Mouse (Mus musculus) adrenal gland, postnatal 4 days (tissue): ENCODE results near the gene Axin1. TPM values are rescaled to one million over a fixed set of nuclear protein-coding genes. Genes with fewer than 3 reads are reported as not detected.
A peak's percentile ranks its signal among the peaks of the same experiment; 100 is the strongest.
"Not testable (repeated sequence)": the region's sequence is repeated elsewhere in the genome, so short reads cannot be mapped to it uniquely, and the experiment has no call there.

Experiments
- DNase-seq, 2 experiments: peaks; one replicate each; pipeline ENCODE4 v3.0.0; 2021 to 2022; ENCODE audit warnings: low spot score in 2 of 2, mixed read lengths in 2 of 2
- total RNA-seq, 2 experiments: library from RNA; stranded (reverse); gene quantifications; 2 replicates each; pipeline ENCODE4 v1.2.3; 2021

The Axin1 gene
- total RNA-seq, 2 experiments from 2014 or later, result 51.7 to 57.2 TPM

DNA sequence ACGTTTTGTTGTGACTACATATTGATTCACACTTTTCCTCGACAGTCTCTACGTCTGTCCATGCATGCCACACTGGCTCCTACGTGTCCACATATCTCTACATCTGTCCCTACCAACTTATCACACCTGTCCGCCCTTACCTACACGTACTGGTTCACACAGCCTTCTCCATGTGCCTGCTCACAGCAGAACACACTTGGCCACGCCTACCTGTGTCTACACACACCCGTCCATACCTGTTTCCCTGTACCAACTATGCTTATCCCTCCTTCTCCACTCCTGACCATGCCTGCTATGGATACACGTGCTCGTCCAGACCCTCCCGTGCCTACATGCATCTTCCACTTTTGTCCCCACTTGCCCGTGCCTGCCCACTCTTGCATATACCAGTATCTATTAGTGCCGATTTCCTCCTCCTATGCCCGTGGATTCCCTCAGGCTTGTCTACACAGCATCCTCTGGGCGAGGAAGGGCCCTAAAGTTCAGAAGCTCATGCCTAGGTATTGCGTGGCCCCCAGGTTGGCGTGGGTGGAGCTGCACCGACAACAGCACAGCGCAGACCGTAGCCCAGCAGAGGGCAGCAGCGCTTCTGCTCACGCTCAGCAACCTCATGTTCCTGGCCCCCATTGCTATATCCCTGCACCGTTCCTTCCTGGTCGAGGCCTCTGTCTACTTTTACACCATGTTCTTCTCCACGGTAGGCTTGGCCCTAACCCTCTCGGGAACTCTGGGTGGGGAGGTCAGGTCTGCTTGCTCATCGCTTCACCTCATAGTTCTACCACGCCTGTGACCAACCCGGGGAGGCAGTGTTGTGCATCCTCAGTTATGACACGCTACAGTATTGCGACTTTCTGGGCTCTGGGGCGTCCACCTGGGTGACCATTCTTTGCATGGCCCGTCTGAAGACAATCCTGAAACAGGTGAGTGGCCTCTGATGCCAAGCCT is 18.4 kb upstream of the Axin1 start:
- no peak for DNase-seq

DNA sequence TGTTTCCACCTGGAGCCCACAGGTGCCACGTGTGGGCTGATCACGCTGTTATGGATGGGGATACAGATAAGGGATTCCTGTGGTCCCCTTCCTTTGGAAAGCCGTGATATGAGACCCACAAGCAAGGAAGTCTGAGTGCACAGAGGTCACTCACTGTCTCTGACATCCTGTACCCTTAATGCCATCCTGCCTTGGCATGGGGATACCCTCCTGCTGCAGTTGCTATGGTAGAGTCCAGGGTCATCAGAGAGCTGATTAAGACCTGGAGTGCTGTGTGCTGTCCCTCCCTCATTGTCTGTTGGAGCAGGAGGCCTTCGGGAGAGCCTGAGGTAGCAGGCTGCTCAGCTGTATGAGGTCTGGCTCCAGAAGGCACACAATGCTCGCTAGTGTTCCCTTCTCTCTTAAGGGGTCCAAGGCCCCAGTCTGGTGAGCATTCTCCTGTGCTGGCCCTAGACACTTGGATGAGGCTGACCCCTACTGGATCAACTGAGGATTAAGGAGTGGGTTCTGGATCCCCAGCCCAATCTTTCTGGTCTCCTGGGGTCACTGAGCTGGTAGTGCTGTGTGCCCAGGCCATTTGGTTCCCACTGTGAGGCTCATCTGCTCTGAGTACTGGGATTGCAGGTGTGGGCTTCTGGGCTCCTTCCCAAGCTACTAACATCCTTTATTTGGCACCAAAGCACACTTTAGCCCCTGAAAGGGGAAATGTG is 15.9 kb upstream of the Axin1 start:
- DNase-seq, result no peak

DNA sequence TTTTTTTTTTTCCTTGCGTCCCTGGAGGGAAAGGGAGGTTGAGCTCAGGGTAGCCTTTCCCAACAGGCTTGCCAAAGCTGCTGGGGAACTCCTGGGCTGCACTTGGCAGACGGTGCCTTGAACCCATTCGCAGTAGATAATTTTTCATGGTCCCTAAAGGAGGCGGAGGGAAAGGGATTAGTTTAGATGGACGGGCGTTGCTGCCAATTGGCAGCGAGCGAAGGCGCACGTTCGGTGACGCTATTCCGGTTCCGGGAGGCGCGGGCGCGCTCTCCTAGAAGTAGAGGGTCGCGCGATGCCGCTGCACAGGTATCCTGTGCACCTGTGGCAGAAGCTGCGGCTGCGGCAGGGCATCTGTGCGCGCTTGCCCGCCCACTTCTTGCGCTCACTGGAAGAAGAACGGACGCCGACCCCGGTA is 15.2 kb upstream of the Axin1 start, which contains the start of gene Mrpl28:
Mrpl28 (plus strand) TSS at position 234 of the 418 bp plus-strand sequence.
- DNase-seq, result peak; percentile 73 to 83

DNA sequence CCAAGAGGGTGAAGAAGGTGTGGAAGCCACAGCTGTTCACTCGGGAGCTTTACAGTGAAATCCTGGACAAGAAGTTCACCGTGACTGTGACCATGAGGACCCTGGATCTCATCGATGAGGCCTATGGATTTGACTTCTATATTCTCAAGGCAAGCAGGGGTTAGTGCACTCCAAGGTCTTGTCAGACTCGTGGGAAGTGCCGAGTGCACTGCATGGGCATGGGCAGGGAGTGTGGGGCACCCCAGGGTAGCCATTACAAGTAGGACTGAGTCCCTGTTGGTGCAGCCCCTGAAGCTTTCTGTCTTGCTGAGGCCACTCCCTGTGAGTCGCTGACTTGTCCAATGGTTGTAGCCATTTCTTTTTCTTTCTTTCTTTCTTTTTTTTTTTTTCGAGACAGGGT is 13.9 kb upstream of the Axin1 start:
- DNase-seq, result no peak

DNA sequence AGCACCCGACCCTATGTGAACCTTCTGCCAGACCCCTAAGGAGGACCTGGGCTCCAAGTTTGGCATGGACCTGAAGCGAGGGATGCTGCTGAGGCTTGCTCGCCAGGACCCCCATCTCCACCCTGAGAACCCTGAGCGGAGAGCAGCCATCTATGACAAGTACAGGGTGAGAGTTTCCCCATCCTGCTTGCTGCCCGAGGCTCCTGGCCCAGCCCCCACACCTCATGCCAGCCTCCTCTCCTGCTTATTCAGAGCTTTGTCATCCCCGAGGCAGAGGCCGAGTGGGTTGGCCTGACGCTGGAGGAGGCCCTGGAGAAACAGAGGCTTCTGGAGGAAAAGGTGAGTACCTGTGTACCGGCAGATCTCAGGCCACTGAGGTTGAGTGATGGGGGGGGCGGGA is 13.3 kb upstream of the Axin1 start:
- DNase-seq, result no peak

GRCm38 (mm10) chr17:26131062-26131732 is 7.3 kb upstream of the Axin1 start:
- DNase-seq, result no peak

DNA sequence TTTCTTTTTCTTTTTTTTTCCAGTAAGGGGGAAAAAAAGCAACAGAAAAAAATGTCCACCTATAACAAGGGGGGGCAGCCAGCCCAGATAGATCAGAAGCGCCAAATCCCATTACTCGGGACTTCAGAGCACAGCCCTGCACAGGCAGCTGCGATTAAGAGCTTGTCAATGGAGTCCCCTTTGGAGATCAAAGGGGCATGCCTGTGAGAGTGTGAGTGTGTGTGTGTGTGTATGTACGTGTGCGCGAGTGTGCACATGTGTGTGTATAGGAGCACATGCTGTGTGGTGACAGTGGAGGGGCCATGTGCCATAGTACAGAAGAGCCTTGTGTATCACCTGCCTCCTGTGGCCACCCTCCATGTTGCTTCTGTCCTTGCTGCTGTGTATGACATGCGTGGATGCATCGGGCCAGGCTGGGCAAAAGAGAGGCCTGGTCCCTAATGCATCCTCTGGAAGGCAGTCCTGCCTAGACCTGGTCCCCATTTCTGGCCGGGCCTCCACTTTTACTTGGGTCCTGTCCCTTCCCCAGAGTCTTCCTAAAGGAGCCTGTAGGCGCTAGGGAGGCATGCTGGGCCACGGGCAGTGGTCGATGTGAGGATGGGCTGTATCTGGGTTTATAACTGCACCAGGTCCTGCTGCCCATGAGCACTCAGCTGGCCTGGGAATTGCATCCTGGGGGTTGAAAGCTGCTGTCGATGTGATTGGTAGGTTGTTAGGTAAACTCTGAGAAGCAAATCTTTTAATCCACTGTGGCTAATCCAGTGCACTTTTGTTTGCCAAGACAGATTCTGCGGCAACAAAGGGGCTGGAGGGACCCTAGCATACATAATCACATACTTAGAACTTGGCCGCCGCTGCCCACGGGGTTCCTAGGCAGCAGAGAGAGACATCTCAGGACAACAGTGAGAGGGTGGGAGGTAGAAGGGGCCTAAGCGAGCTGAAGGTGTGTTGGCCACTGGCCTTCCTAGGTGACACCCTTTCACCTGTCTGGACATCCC is 6.3 kb upstream of the Axin1 start:
- DNase-seq, result no peak

GRCm38 (mm10) chr17:26137106-26137750 is 1.3 kb upstream of the Axin1 start:
- no peak for DNase-seq

- no peak for DNase-seq
Observed at GRCm38 (mm10) chr17:26137751-26138130, 747 bp upstream of the Axin1 start.

GRCm38 (mm10) chr17:26138901-26139381 is 453 bp downstream of the Axin1 start:
- no peak for DNase-seq

- no peak for DNase-seq
Observed at GRCm38 (mm10) chr17:26142796-26143195, 4.3 kb downstream of the Axin1 start.

GRCm38 (mm10) chr17:26143386-26143785 is 4.9 kb downstream of the Axin1 start:
- DNase-seq, result no peak

GRCm38 (mm10) chr17:26149056-26149455 is 10.6 kb downstream of the Axin1 start:
- no peak for DNase-seq

DNA sequence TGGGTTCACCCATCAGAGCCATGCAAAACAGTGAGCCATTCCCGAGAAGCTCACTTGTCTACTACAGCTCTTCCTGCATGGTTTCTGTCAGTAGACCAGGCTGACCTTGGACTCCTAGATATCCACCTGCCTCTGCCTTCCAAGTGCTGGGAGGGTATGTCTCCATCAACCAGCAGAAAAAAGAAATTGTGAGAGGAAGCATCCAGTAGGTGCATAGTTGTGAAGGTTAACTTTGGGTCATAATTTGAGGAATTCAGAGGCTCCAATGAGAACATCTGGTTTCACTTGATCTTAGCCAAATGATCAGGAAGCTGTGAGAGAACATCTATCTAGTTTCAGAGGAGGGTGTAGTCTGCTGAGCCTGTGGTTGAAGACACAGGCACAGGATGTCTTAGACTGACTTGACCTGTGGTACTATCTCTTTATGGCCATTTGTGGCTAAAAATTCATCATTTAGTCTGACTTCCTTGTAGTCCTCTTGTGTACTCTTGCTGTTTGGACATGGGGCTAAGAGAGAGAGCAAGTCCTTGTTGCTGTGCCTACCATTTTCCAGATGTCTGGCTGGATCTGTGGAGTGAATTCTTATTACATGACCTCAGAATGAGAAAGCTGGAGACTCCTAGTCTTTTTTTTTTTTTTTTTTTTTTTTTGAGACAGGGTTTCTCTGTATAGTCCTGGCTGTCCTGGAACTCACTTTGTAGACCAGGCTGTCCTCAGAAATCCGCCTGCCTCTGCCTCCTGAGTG is 13.6 kb downstream of the Axin1 start:
- DNase-seq, result no peak

DNA sequence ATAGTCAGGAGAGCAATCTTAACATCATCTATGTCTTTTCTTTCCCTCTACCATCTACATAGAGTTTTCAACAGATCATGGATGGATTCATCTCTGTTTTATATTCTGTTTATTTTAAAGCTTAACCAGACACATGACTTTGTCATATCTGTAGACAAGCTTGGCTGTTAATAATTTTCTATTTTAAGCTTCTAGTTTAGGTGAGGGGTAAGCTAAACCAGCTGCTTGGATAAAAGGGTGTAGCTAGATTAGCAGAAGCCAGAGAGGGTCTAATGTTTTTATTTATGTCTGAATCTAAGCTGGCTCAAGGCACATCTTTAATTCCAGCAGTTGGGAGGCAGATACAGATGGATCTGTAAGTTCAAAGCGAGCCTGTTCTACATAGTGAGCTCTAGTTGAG is 24.2 kb downstream of the Axin1 start:
- DNase-seq, result no peak

DNA sequence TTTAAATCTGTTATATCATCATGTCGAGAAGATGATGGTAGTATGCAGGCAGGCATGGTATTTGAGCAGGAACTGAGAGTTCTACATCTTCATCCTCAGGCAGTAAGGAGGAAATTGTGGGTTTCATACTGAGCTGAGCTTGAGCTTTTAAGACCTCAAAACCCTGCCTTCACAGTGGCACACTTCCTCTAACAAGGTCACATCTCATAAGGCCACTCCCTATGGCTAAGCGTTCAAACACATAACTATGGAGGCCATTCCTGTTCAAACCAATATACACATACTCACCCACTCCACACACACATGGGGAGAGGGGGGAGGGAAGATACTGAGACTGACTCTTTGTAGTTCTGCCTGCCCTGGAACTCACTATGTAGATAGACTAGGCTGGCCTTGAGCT is 29.6 kb downstream of the Axin1 start:
- no peak for DNase-seq

- not testable (repeated sequence) for DNase-seq
Observed at GRCm38 (mm10) chr17:26175248-26175647, 36.8 kb downstream of the Axin1 start.

DNA sequence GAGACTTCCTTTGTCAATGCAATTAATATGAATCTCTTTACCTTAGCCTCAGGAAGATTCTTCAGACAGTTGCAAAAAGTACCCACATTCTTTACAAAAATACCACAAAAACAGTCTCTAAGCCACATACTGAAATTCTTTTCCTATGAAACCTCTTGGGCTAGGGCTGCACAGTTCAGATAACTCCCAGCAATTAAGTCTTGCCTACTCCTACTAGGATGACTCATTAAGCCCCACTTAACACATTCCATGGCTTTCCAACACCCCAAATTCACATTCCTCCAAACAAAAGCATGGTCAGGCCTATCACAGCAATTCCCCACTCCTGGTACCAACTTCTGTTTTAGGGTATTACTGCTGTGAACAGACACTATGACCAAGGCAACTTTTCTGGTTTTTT is 40.1 kb downstream of the Axin1 start:
- DNase-seq, result no peak

DNA sequence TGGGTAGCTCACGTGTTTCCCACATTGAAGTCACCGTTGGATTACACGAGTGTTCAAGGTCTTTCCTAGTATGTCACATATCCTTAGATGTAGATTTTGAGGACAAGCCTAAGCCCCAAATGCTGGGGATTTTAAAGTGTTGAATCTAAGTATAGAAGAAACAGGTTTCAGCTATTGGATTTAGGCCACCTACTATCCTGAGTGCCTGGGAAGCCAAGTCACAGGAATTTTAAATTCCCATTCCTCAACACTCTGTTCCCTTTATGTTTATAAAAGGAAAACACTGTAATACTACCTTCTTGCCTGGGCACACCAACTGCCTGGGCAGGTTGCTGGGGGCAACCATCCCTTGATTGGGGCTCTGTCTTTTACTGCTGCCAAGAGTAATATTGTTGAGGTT is 42.7 kb downstream of the Axin1 start:
- no peak for DNase-seq
